Mouse (Mus musculus): ENCODE measurements around the gene Smad5. TPM values are rescaled to one million over a fixed set of nuclear protein-coding genes. Genes with fewer than 3 reads are reported as not detected.

Gene Smad5
- polyA plus RNA-seq, 1 experiment from 2014 or later: 57.4 TPM

- Histone ChIP-seq H3K36me3 (replicated peaks; ENCODE audit: control insufficient read depth, insufficient read depth, low read depth, low read length) (no peaks in the 10 kb centered on the region), H3K27ac (replicated peaks; ENCODE audit: low read depth, low read length) (no peak overlapping the region), H3K9ac (replicated peaks; ENCODE audit: low read length) (no peak overlapping the region), H3K4me3 (ENCODE audit: low read depth, low read length) (no peak overlapping the region), H3K27me3 (ENCODE audit: control insufficient read depth, insufficient read depth, low read length) (no peaks in the 10 kb centered on the region), H3K4me2 (ENCODE audit: low read depth, low read length) (no peak overlapping the region), H3K9me3 (replicated peaks; ENCODE audit: control insufficient read depth, low read length) (no peaks in the 10 kb centered on the region), H3K4me1 (ENCODE audit: control insufficient read depth, insufficient read depth, low read length) (no peaks in the 10 kb centered on the region)
- 93% methylated on average over 4 of the region's 4 CpGs for WGBS
- ATAC-seq (replicated peaks; ENCODE audit: insufficient number of reproducible peaks, low FRiP score, low TSS enrichment, low read depth) (no peak), DNase-seq (ENCODE audit: low spot score) (no peak)
These were observed 25.1 kb upstream of the Smad5 start for GRCm38 (mm10) chr13:56677731-56678130.

GRCm38 (mm10) chr13:56678188-56678787 is 24.5 kb upstream of the Smad5 start:
- WGBS: 58% methylated on average over 10 of the region's 10 CpGs

GRCm38 (mm10) chr13:56678826-56679504 is 23.8 kb upstream of the Smad5 start:
- Histone ChIP-seq H3K4me2 (ENCODE audit: low read depth, low read length) (no peak overlapping the region), H3K27ac (replicated peaks; ENCODE audit: low read depth, low read length) (no peak overlapping the region), H3K36me3 (replicated peaks; ENCODE audit: control insufficient read depth, insufficient read depth, low read depth, low read length) (no peaks in the 10 kb centered on the region), H3K9ac (replicated peaks; ENCODE audit: low read length) (no peak overlapping the region), H3K9me3 (replicated peaks; ENCODE audit: control insufficient read depth, low read length) (no peaks in the 10 kb centered on the region), H3K4me3 (ENCODE audit: low read depth, low read length) (no peak overlapping the region), H3K27me3 (ENCODE audit: control insufficient read depth, insufficient read depth, low read length) (no peaks in the 10 kb centered on the region), H3K4me1 (ENCODE audit: control insufficient read depth, insufficient read depth, low read length) (no peaks in the 10 kb centered on the region)
- WGBS: 60% methylated on average over 10 of the region's 10 CpGs
- ATAC-seq (replicated peaks; ENCODE audit: insufficient number of reproducible peaks, low FRiP score, low TSS enrichment, low read depth) (no peak), DNase-seq (ENCODE audit: low spot score) (peak; percentile 40)

More at GRCm38 (mm10) chr13:56678188-56678787, 24.5 kb upstream of the Smad5 start:
- no peaks in the 10 kb centered on the region for H3K9me3 ChIP-seq (replicated peaks; ENCODE audit: control insufficient read depth, low read length)
- H3K4me3 ChIP-seq (ENCODE audit: low read depth, low read length): no peak overlapping the region
- no peak for DNase-seq (ENCODE audit: low spot score)
- no peak overlapping the region for H3K27ac ChIP-seq (replicated peaks; ENCODE audit: low read depth, low read length)
- H3K4me2 ChIP-seq (ENCODE audit: low read depth, low read length): no peak overlapping the region
- H3K9ac ChIP-seq (replicated peaks; ENCODE audit: low read length): no peak overlapping the region
- no peaks in the 10 kb centered on the region for H3K4me1 ChIP-seq (ENCODE audit: control insufficient read depth, insufficient read depth, low read length)
- no peak for ATAC-seq (replicated peaks; ENCODE audit: insufficient number of reproducible peaks, low FRiP score, low TSS enrichment, low read depth)
- H3K27me3 ChIP-seq (ENCODE audit: control insufficient read depth, insufficient read depth, low read length): no peaks in the 10 kb centered on the region
- H3K36me3 ChIP-seq (replicated peaks; ENCODE audit: control insufficient read depth, insufficient read depth, low read depth, low read length): no peaks in the 10 kb centered on the region

GRCm38 (mm10) chr13:56681924-56682323 is 20.9 kb upstream of the Smad5 start:
- no peak overlapping the region for H3K9ac ChIP-seq (replicated peaks; ENCODE audit: low read length)

GRCm38 (mm10) chr13:56682326-56682725 is 20.5 kb upstream of the Smad5 start:
- Histone ChIP-seq H3K27me3 (ENCODE audit: control insufficient read depth, insufficient read depth, low read length) (no peaks in the 10 kb centered on the region), H3K4me1 (ENCODE audit: control insufficient read depth, insufficient read depth, low read length) (no peaks in the 10 kb centered on the region), H3K36me3 (replicated peaks; ENCODE audit: control insufficient read depth, insufficient read depth, low read depth, low read length) (no peaks in the 10 kb centered on the region), H3K9ac (replicated peaks; ENCODE audit: low read length) (no peak overlapping the region), H3K27ac (replicated peaks; ENCODE audit: low read depth, low read length) (no peak overlapping the region), H3K4me3 (ENCODE audit: low read depth, low read length) (no peak overlapping the region), H3K9me3 (replicated peaks; ENCODE audit: control insufficient read depth, low read length) (no peaks in the 10 kb centered on the region), H3K4me2 (ENCODE audit: low read depth, low read length) (no peak overlapping the region)
- DNase-seq (ENCODE audit: low spot score): no peak
- ATAC-seq (replicated peaks; ENCODE audit: insufficient number of reproducible peaks, low FRiP score, low TSS enrichment, low read depth): no peak
- WGBS: 86% methylated on average over 17 of the region's 17 CpGs

More at GRCm38 (mm10) chr13:56681924-56682323, 20.9 kb upstream of the Smad5 start:
- 79% methylated on average over 4 of the region's 4 CpGs for WGBS
- ATAC-seq (replicated peaks; ENCODE audit: insufficient number of reproducible peaks, low FRiP score, low TSS enrichment, low read depth) (no peak), DNase-seq (ENCODE audit: low spot score) (no peak)
- Histone ChIP-seq H3K4me1 (ENCODE audit: control insufficient read depth, insufficient read depth, low read length) (no peaks in the 10 kb centered on the region), H3K4me2 (ENCODE audit: low read depth, low read length) (no peak overlapping the region), H3K9me3 (replicated peaks; ENCODE audit: control insufficient read depth, low read length) (no peaks in the 10 kb centered on the region), H3K4me3 (ENCODE audit: low read depth, low read length) (no peak overlapping the region), H3K27me3 (ENCODE audit: control insufficient read depth, insufficient read depth, low read length) (no peaks in the 10 kb centered on the region), H3K36me3 (replicated peaks; ENCODE audit: control insufficient read depth, insufficient read depth, low read depth, low read length) (no peaks in the 10 kb centered on the region), H3K27ac (replicated peaks; ENCODE audit: low read depth, low read length) (no peak overlapping the region)

DNA sequence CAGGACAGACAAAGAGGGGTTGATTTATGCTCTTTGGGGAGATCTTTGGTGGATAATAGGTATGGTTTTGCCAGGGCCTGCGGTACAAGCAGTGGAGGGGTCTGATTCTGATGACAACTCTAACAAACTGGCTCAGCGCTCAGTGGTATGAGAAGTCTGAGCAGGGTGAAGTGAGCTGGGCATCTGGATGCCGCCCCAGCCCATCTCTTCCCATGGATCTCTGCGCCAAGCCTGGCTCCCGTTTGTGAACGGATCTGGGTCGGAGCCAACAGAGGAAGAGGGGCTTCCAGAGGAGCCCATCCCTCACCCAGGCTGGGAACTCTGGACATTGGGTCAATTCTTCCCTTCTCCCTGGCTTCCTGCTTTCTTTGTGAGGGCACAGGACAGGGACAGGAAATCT is 19.5 kb upstream of the Smad5 start:
- DNase-seq (ENCODE audit: low spot score) (no peak), ATAC-seq (replicated peaks; ENCODE audit: insufficient number of reproducible peaks, low FRiP score, low TSS enrichment, low read depth) (no peak)
- no peaks in the 10 kb centered on the region for H3K9me3 ChIP-seq (replicated peaks; ENCODE audit: control insufficient read depth, low read length)
- no peak overlapping the region for H3K27ac ChIP-seq (replicated peaks; ENCODE audit: low read depth, low read length)
- no peaks in the 10 kb centered on the region for H3K36me3 ChIP-seq (replicated peaks; ENCODE audit: control insufficient read depth, insufficient read depth, low read depth, low read length)
- no peak overlapping the region for H3K4me2 ChIP-seq (ENCODE audit: low read depth, low read length)
- WGBS: 88% methylated on average over 7 of the region's 7 CpGs
- no peaks in the 10 kb centered on the region for H3K4me1 ChIP-seq (ENCODE audit: control insufficient read depth, insufficient read depth, low read length)
- H3K4me3 ChIP-seq (ENCODE audit: low read depth, low read length): no peak overlapping the region
- H3K9ac ChIP-seq (replicated peaks; ENCODE audit: low read length): no peak overlapping the region
- no peaks in the 10 kb centered on the region for H3K27me3 ChIP-seq (ENCODE audit: control insufficient read depth, insufficient read depth, low read length)

- H3K4me1 ChIP-seq (ENCODE audit: control insufficient read depth, insufficient read depth, low read length): no peaks in the 10 kb centered on the region
- H3K36me3 ChIP-seq (replicated peaks; ENCODE audit: control insufficient read depth, insufficient read depth, low read depth, low read length): no peaks in the 10 kb centered on the region
- H3K9me3 ChIP-seq (replicated peaks; ENCODE audit: control insufficient read depth, low read length): no peaks in the 10 kb centered on the region
- DNase-seq (ENCODE audit: low spot score) (no peak), ATAC-seq (replicated peaks; ENCODE audit: insufficient number of reproducible peaks, low FRiP score, low TSS enrichment, low read depth) (no peak)
- H3K27ac ChIP-seq (replicated peaks; ENCODE audit: low read depth, low read length): no peak overlapping the region
- H3K27me3 ChIP-seq (ENCODE audit: control insufficient read depth, insufficient read depth, low read length): no peaks in the 10 kb centered on the region
- H3K9ac ChIP-seq (replicated peaks; ENCODE audit: low read length): no peak overlapping the region
- H3K4me2 ChIP-seq (ENCODE audit: low read depth, low read length): no peak overlapping the region
- no peak overlapping the region for H3K4me3 ChIP-seq (ENCODE audit: low read depth, low read length)
- 61% methylated on average over 7 of the region's 7 CpGs for WGBS
These were observed 10.8 kb upstream of the Smad5 start for GRCm38 (mm10) chr13:56692011-56692410.

GRCm38 (mm10) chr13:56692644-56693043 is 10.2 kb upstream of the Smad5 start:
- 88% methylated on average over 6 of the region's 6 CpGs for WGBS
- no peaks in the 10 kb centered on the region for H3K9me3 ChIP-seq (replicated peaks; ENCODE audit: control insufficient read depth, low read length)
- no peaks in the 10 kb centered on the region for H3K36me3 ChIP-seq (replicated peaks; ENCODE audit: control insufficient read depth, insufficient read depth, low read depth, low read length)
- H3K4me1 ChIP-seq (ENCODE audit: control insufficient read depth, insufficient read depth, low read length): no peaks in the 10 kb centered on the region; the same call in 1 of the 2 replicates
- H3K27me3 ChIP-seq (ENCODE audit: control insufficient read depth, insufficient read depth, low read length): no peaks in the 10 kb centered on the region
- DNase-seq (ENCODE audit: low spot score) (no peak), ATAC-seq (replicated peaks; ENCODE audit: insufficient number of reproducible peaks, low FRiP score, low TSS enrichment, low read depth) (no peak)
- no peak overlapping the region for H3K4me2 ChIP-seq (ENCODE audit: low read depth, low read length)
- H3K27ac ChIP-seq (replicated peaks; ENCODE audit: low read depth, low read length): no peak overlapping the region
- H3K4me3 ChIP-seq (ENCODE audit: low read depth, low read length): no peak overlapping the region
- no peak overlapping the region for H3K9ac ChIP-seq (replicated peaks; ENCODE audit: low read length)
